Mouse (Mus musculus): ENCODE results near the gene Bcorl1. TPM values are rescaled to one million over a fixed set of nuclear protein-coding genes. Genes with fewer than 3 reads are reported as not detected.
"Not testable (repeated sequence)": the region's sequence is repeated elsewhere in the genome, so short reads cannot be mapped to it uniquely, and the experiment has no call there.

The Bcorl1 gene
- total RNA-seq, 2 experiments from 2014 or later: 5.5 to 8.4 TPM

DNA sequence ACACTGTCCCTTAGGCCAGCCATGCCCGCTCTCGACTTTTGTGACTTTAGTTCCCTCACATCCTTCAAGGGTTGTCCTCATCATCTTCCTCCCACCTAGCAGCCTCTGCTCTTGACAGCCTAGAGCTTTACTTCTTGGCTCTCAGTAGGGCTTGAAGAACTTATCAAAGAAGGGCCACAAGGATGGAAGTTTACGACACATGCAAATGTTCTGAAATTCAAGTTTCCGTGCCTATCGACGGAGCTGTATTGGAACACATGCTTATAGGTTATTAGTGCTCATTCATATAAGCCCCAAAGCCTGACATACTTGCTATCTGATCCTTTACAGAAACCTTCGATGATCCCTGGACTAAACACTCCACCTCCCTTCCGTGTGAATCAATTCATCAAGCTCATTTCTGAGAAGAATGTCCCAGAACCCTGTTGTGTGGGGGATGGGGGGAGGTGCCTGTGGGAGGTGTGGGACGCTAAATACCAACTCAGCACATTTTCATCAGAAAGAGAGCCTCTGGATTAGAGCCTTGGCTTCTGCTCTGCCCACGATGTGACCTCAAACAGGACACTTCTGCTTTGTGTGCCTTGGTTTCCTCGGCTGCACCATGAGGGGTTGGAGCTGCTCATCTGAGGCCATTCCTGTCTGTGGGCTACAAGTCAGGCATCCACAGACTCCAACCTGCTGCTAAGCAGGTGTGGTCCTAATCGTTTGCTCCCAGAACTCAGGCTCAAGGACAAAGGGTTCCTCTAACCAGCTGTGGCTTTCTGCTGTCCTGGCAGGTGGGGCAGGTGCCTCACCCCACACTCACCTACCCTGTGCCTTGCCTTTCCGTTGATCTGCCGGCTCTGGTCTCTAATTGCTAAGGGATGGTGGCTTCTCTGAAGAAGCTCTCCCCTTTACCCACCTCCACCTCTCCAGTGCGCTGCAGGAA, 91.7 kb downstream of the Bcorl1 start:
- DNase-seq: no peak
- intact Hi-C loops (cut with DNase I; ENCODE audit: low total_unique reads): no loop called here

DNA sequence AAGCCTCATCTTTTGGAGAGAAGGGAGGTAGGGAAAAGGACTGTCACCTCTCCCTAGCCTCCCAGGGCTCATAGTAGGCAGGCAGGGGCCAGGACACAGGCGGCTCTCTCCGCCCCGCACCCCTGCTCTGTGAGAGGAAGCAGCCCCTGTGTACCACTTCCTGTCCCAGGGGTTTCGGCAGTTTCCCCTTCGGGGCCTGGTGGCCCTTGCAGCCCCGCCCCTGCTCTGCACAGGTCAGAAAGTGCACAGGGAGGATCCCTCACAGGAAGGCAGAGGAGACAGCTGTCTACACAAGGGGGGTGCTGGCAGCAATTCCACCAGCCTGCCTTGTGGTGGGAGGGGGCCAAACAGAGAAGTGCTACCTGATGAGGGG, 92.4 kb downstream of the Bcorl1 start:
- intact Hi-C loops (cut with DNase I; ENCODE audit: low total_unique reads): no loop called here
- DNase-seq: no peak

DNA sequence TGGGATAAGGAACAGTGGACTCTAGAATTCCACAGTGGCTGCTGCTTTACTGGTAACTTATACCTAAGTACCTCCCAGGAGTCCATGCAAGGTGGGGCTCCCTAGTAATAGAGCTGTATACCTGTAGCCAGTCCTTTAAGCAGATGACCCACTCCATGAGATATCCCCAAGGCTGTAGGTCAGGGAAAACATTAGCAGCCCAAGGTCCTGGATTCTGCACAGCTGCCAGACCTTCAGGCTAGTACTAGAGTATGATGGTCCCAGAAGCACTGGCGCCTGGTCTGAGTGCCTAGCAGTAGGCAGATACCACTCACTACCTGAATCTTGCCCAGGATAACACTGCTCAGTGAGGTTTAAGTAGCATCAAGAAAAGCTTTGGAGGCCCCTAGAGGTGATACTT, 93.1 kb downstream of the Bcorl1 start:
- intact Hi-C loops (cut with DNase I; ENCODE audit: low total_unique reads): no loop called here
- no peak for DNase-seq

DNA sequence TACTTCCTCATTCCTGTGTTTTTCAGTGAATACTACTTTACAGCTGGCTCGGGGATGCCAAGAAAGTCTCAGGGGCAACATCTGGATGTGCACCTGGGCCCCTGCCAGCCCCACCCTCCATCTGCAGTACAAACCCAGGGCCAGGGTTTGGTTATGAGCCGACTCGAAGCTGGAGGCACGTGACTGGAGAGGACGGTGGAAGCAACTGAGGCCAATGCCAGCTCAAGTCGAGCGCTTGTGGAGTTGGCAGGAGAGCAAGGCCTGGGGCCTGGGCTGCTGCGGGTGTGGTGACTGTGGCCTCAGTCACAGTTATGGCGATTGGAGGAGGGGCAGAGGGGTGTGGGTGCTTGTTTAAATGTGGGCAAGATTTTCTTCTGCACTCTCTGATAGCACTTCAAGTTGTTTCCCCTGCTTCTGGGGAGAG, 94.3 kb downstream of the Bcorl1 start:
- peak; percentile 33 for DNase-seq
- intact Hi-C loops (cut with DNase I; ENCODE audit: low total_unique reads): no loop called here

DNA sequence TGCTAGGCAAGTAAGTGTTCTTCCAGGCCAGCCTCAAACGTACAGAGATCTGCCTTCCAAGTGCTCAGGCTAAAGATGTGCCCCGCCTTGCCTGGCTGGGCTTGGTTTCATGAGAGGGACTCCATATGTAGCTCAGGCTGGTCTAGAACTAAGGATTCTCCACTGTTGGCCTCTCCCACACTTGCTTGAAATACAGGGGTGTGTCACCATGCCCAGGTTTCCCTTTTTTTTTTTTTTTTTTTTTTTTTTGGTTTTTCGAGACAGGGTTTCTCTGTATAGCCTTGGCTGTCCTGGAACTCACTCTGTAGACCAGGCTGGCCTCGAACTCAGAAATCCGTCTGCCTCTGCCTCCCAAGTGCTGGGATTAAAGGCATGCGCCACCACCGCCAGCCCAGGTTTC, 94.9 kb downstream of the Bcorl1 start:
- DNase-seq; intact Hi-C loops (cut with DNase I; ENCODE audit: low total_unique reads): not testable (repeated sequence)

DNA sequence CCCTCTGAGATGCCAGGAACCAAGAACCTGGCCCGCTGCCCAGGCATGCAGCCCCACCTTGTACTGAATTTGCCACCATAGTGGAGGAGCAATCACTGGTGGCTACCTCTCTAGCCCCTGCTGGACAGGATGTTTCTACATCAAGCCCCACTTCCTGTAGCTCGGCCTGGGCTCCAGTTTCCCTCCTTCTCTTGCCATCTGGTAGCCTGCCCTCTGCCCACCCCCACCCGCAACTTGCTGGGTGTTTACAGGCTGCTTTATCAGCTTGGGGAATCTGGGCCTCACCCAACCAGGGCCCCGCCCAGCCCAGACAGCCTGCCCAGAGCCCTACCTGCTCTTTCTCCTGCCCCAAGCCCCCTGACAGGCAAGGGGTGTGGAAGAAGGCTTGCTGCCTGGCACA, 97.9 kb downstream of the Bcorl1 start:
- DNase-seq: no peak
- intact Hi-C loops (cut with DNase I; ENCODE audit: low total_unique reads): no loop called here

DNA sequence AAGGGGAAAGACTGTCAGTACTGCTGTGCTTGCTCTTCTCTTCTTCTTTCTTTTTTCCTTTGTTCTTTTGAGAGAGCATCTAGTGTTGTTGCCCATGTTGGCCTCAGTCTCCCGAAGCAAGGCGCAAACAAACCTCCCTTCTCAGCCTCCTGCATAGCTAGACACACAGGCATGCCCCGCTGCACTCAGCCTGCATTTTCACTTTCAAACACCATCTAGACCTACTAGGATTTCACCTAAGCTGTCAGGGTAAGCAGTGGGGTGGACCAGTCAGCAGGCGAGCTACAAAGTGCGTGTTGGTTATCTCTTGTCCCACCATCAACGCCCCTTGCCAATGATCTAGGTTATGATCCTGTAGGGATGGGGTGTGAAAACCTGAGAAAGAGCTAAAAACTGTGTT, 100.4 kb downstream of the Bcorl1 start:
- no peak for DNase-seq
- intact Hi-C loops (cut with DNase I; ENCODE audit: low total_unique reads): no loop called here

DNA sequence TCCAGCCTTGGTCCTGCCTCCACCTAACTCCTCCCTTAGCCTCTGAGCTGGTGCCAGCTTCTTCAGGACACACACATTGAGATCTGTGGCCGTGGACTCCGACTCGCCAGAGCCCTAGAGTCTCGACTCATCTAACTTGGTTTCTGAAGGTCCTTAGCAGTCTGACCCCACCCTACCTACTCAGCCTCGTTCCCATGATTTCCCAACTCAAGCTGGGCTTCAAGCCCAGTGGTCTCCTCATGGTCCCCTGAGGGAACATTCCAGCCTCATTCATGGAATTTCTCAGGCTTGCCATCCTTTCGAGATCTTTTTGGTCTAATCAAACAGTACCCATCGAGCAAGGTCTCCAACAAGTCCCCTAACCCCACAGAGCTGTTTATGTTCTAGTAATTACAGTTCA, 100.8 kb downstream of the Bcorl1 start:
- intact Hi-C loops (cut with DNase I; ENCODE audit: low total_unique reads): no loop called here

DNA sequence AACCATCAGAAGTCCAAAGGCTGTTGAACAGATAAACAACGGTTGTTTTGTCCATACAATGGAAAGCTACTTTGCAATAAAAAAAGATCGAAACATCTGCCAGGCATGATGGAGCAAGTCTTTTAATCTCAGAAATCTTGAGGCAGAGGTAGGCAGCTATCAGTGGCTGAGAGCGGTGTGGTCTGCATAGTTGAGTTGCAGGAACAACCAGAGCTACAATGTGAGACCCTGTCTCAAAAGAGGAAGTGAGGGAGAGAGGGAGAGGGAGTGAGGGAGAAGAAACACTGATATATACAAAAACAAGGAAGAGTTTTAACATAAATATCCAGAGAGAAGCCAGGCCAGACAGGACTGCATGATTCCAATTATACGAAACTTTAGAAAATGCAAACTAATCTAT, 103.5 kb downstream of the Bcorl1 start:
- DNase-seq: no peak
- intact Hi-C loops (cut with DNase I; ENCODE audit: low total_unique reads): no loop called here

More for the DNA sequence above, 100.8 kb downstream of the Bcorl1 start:
- DNase-seq: no peak

DNA sequence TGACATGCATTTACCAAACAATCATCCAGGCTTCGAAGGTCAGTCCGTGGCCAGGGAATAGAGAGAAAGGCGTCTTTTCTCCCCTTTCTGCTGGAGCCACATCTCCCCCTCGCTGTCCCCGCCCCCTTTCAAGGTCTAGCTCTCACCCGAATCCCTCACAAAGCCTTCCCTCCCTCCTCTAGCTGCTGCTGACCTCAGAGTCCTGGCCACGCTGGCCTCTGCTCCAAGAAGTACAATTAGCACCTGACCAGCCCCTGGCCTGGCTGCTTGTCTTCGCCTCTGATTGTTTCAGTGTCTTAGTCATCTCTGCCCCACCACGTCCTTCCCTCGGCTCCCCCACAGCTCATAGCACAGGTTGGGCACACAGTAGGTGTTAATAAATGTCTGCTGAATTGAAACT, 108.5 kb downstream of the Bcorl1 start:
- DNase-seq: no peak
- intact Hi-C loops (cut with DNase I; ENCODE audit: low total_unique reads): no loop called here

DNA sequence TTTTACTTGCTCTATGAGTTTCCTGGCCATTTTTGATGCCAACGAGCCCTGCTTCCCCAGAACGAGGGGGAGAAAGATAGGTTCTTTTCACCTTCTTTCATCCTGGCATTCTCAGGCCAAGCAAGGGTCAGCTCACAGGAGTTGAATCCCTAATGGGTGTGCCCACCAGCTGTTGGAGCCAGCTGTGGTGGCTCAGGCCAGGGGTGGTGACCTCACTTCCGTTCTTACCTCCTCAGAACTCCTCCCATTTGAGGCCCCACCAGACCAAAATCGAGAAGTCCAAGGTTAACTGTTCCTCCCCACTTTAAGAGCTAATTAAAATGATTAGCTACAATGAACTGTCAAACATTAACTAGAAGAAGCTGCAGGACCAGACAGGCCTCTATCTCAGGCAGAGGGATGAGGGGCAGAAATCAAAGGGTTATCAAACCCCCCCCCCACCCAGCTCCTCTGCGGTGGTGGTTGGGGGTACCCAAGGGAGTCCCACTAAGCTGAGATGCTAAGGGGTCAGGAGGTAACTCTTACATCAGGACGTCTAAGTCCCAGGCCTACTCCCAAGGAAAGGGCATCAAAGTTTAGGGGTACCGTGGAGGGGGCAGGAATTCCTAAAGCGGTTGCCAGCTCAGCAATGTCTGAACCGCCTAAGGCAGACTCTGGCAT, 111.2 kb downstream of the Bcorl1 start:
- DNase-seq: no peak
- intact Hi-C loops (cut with DNase I; ENCODE audit: low total_unique reads): no loop called here

DNA sequence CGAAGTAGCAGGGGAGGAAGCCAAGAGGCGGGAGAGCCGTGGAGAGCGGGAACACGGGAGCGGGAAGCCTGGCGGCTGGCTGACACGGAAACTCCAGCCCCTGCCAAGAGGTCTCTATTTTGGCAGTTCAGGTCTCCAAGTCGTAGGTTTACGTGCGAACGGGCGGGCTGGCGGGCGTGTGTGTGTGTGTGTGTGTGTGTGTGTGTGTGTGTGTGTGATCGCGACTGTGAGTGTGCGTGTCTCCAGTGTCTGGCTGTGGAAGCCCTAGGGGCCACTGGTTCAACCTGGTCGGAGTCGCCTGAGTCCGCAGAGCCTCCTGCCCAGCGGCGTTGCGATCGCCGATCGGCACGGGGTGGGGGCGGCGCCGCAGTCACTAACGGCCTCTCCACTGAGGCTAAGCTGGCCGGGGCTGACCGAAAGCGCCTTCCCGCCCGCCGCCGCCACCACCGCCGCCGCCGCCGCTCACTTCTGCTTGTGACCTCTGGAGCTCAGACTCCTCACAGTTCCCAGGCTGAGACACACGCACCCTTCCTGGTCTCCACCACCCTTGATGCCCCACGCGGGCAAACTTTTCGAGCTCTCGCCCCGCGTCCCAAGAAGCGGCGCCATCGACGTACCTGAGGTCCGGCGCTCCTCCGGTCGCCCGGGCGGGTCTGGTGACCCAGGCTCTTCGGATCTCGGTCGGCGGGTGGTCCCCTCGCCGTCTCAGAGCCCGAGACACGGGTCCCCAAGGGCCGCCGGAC, 111.9 kb downstream of the Bcorl1 start:
- intact Hi-C loops (cut with DNase I; ENCODE audit: low total_unique reads): no loop called here
- DNase-seq: peak; percentile 23

DNA sequence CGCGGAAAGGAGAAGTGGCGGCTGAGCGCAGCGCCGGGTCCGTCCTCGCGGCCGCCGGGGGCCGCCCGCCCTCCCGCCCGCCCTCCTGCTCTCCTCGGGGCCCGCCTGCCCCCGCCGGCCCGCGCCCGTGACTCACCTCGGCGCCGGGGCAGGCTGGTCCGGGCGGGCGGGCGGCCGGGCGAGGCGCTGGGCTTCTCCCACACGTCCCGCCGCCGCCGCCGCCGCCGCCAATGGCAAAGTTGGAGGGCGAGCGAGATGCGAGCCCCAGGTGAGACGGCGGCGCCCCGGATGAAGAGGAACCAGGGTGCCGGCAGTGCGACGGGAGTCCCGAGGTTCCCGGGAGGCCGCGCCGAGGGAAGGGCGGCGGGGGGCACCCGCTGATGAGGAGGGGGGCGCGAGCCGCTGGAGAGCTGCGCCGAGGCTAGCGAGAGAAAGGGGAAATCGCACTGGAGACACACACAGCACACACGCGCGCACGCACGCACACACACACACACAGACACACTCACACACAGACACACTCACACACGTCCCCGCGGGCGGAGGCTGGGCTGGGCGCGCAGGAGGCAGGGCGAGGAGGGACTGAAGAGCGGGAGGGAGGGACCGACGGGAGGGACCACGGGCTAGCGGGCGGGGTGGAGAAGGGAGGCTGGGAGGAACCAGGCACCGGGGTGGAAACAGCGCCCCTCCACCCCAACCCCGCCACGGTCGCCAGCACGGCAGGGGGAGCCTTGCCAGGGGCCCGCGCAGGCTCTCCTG, 112.8 kb downstream of the Bcorl1 start:
- DNase-seq: peak; percentile 82
- intact Hi-C loops (cut with DNase I; ENCODE audit: low total_unique reads): no loop called here

DNA sequence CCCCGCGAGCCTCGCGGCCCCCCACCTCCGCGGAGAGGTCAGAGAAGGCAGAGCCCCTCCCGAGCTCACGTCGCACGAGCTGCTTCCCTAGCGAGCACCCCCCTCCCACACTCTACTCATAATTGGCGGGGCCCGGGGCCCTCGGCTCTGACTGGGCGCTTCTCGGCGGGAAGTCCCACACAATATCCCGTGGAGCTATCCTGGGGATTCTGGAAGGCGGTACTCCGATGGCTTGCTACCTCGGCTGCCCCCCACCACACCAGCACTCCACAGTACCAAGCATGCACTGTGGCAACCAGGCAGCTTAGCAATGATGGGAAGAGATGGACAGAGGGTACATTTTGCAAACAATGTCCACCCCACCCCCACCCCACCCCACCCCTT, 113.3 kb downstream of the Bcorl1 start:
- DNase-seq: no peak
- intact Hi-C loops (cut with DNase I; ENCODE audit: low total_unique reads): no loop called here

DNA sequence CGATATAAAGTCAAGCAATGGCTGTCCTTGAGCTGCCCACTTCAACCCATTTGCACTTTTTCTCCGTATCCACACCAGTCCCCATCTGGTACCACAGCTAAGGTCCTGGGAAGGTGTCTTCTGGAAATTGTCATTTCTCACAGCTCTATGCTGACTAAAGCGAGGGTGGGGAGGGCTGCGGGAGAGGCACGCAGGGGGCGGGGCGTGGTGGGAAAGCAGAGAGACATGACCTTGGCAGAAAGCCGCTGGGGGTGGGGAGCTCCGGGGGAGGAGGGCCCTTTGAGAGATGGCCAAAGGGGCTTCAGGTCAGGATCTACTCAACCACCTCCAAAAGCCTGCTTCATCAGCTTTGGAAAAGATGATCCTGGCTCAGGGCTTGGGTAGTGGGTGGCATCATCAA, 113.9 kb downstream of the Bcorl1 start:
- intact Hi-C loops (cut with DNase I; ENCODE audit: low total_unique reads): no loop called here
- DNase-seq: no peak

DNA sequence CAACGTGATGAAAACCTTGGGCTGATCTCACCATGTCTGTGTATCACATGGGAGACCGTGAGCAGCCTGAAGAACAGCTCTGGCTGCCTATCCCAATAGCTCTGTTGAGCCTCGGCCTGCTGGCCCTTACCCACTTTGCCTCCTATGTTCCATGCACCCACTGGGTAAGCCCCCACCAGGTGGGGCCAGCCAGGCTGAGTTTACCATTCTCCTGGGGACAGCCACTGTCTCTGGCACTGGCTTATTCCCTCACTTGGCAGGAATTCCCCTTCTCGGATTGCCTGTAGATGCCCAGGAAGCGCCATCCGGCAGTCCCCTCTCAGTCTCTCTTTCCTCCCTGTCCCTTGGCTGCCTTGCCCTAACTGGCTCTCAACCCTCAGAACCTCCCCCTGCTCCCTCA, 115.8 kb downstream of the Bcorl1 start:
- intact Hi-C loops (cut with DNase I; ENCODE audit: low total_unique reads): no loop called here
- DNase-seq: no peak
